Mouse (Mus musculus) layer of hippocampus, adult 9-10 months (tissue): ENCODE measurements around the gene Naaladl2.

ENCODE experiments used
- DNase-seq: peaks from one replicate; pipeline ENCODE4 v3.0.0; 2022; ENCODE audit warnings: low spot score

Gene Naaladl2

DNA sequence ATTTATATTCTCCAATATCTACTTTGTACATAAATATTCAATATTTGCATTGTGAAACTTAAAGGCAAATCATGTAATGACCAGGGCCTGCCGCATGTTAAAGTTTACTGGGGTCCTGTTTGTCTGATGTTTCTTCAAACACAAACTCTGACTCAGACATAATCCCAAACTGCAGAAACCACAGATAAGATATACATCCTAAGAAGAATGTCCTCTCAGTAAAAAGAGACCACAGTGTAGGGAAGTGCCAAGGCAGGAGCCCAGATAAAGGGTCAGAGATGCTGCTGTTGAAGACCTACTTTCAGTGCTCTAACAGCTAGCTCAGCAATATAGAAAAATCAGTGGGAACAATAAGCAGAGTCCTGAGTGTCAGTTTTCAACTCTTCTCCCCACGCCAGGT is 201.9 kb downstream of the Naaladl2 start:
- DNase-seq: no peak

DNA sequence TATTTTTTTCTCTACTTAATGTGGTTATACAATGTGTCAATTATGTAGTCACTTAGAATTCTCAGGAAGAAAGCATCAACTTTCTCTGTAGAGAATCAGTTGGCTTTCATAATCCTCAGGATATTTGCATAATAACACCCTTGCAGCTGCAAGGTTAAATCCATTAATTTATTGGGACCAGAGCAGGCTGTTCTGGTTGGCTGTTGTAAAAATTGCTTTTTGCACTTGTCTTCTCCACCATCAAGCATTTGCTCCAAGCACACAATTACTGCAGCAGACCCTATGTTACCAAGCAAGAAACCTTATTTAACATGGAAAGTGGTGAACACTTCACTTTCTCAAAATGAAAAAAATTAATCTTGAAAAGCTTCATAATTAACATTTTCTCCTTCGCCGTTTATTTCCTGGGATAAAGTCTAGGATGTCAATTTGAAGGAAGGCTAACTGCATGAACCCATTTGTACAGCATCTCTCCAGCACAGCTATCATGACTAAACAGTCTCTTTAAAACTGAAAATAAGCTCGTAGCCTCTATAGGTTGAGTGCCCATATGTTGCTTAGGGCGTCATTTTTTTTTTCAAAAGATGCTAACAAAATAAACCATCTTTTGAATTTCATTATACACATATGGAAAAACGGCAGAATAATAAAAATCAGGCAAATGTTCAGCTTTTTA is 205.4 kb downstream of the Naaladl2 start:
- no peak for DNase-seq

DNA sequence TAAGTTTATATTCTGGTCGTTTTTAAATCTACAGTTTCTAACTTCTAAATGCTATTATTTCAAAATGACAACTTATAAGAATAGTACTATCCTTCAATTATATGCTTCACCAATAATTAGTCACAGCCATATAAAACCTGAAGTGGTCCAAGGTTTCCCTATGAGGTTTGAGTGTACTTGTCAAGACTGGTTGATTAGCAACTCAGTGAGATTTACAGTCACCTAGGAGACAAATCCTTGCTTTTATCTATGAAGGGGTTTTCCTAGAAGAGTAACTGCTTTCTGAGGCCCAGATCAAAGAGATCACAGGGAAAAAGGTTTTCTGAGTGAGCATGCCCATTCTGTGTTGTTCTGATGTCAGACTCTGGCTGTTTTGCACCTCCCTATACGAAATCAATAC is 222.2 kb downstream of the Naaladl2 start:
- DNase-seq: no peak

DNA sequence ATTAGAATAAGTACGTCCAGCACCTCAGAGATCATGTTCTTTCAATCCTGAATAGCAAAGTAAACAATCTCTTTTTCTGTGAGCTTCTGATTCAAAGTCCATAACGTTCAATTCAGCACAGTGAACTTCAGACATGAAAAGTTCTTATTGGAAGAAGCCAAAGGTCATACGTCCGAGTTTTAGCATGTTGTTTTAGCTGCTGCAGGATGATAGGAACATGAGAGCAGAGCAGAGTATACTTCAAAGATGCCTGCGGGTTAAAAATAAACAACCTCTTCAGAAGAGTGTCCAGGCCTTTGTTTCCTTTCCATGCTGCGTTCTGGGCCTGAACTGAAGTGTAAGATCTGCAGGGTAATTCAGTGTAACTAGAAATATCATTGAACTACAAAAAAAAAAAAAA is 222.7 kb downstream of the Naaladl2 start:
- no peak for DNase-seq

DNA sequence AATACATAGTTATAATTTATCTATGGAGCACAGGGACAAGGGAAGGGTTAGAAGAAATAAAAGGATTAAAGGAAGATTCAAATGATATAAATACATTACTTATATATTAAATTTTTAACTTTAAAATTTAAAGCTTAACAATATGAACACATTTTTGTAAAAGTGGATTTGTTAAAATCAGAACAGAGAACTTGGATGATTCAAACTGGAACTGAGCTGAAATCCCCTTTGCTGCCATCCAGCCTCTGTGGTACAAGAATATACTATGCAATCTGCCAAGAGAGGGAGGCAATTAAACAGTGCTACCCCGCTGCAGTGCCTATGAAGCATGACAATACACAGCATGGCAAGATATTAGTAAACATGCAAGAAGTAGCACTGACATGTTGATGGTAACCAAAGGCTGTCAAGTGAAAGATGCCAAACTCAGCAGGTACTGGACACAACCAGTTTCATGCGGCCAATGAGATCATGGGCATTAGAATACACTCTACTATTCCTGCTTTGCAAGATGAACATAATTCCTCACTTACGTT is 238.6 kb downstream of the Naaladl2 start:
- DNase-seq: no peak

DNA sequence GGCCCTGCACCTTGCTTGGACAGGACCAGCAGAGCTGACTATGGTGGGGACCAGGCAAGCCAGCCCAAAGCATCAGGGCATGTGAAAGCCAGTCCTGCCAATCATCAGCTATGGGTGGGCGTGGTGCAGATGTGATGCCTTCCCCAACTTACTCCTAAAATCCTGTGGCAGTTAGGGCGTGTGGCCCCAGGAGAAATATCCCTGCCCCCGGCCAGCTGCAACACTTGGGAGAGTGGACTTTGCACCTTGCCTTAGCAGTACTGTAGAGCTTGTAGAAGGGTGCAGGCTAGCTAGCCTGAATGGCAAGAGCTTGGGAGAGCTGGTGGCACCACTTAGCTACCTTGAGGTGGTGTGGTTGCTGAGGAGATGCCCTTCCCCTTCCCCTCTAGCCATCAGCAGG is 255.3 kb downstream of the Naaladl2 start:
- DNase-seq: no peak

DNA sequence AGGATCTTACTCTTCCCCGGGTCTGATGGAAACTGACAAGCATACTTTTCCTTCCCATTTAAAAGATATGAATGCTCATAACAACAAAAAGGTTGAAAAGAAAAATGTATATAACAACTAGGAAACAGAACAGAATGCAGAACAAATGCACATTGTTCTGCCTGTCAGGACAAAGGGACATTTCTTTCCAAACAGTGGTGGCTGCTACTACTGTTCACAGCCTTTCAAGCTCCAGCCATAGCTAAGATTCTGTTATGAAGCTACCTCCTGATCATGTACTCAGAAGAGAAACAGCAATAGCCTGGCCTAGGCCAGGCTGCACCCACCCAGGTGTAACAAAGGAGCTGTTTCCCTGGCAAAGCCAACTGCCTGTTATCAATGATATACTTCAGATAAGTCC is 271.8 kb downstream of the Naaladl2 start:
- no peak for DNase-seq

DNA sequence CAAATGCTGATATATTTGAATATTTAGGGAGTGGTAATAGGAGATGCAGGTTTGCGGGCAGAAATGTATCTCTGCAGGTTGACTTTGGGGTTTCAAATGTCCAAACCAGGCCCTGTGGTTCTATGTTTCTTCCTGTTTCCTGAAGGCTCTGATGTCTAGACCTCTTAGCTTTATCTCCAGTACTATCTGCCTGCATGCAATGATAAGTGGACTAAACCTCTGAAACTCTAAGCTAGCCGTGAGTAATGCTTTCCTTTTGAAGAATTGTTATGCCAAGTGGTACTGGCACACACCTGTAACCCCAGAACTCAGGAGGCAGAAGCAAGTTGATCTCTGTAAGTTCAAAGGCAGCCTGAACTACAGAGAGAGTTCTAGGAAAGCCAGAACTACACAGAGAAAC is 291.1 kb downstream of the Naaladl2 start:
- DNase-seq: no peak

DNA sequence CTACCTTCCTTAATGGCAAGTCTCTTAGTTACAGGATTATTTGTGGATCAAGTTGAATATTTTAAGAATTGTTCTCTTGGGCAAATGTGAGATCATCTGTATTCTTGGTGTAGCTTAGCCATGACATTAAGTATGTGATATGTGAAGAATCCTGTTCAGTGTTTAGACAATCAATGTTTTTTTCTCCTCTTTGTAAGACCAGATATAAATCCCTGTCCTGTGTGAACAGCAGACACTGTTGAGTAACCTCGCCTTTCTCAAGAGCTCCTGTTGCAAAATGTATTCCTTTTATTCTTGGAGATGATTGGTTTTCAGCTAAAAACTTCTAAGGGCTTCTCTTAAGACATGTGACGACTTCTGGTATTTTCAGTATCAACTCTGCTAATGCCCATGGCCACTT is 347.3 kb downstream of the Naaladl2 start:
- DNase-seq: no peak

DNA sequence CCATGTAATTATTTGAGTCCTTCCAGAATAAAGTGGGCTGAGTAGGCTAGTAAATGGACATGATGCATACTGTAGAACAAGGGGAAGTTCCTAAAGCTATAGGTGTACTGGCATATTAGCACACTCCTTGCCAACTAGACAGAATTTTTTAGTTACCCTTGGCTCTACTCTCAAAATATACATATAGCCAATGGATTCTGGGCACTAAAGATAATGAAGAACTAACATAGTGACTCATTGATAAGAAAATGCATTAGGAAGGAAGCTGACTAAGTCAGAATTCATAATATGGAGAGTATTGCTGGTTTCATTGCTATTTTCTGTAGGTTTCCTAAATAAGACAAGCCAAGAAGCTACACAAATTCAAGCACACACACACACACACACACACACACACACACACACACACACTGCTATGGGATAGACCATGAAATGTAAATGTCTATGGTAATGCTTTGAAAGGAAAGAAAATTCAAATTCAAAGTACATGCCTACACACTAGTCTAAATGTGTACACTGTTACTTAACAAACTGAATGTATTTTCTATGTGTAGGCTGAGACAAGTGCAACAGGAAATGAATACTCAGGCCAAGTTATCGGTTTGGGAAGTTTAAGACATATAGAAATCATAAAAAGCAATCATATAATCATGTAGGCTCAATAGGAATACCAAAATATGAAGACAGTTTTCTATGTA is 356.5 kb downstream of the Naaladl2 start:
- DNase-seq: no peak

DNA sequence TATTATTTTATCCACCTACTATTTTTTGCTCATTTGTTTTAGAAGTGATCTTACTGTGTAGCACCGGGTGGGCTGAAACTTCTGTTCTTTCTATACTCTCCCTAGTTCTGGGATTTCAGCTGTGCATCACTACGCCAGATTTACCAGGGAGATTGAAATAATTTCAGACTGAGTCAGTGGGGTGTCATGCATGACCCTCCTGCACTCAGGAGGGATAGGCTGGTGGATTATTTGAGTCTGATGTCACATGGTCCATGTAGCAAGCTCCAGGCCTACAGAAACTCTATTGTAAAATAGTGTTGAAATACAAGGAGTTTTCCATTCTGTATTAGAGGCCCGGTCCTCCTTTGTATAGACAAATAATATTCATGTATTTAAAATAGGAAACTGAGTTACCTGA is 360.0 kb downstream of the Naaladl2 start:
- no peak for DNase-seq

DNA sequence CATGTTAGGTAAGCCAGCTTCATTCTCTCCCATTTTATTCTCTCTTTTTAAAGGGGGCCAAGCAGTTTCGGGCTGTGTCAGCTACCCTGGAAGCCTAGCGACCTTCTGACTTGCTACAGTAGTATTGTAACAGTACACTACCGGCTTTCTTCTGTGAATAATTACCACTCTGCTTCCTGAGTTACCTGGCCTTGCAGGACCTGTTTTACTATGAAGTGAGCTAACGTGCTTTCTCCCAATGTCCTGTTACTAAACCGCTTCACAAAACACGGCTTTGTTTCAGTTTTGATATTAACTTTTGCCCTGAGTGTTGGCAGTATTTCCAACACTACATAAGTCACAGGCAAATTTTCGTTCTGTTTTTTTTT is 360.6 kb downstream of the Naaladl2 start:
- no peak for DNase-seq

DNA sequence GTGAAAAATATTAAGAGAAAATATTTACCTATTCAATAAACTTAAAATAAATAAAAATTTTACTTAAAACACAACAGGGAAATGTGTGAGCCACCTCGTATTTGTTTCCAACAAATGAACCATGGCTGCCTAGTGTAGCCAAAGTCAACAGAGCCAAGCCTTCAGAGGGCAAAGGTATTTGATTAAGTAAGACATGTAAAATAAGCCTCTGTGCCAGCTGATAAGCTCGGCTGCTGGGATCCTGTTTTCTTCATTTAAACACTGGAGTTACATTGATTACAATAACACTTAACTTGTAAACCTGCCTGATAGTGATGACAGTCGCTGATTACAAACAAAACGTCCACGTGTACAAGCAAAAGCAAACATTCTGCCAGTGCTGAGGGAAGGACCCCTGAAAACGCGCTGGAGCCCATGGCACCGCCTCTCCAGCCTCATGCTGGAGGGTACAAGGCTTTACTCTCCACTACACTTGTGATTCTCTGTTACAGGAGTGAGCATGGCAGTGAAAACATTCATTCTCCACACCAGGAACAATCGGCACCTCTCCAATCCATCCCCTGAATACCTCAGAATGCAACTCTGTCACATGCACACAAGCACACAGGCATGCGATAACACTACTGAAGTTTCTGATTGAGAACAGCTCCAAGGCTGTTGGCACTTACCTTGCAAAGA is 361.1 kb downstream of the Naaladl2 start:
- no peak for DNase-seq

DNA sequence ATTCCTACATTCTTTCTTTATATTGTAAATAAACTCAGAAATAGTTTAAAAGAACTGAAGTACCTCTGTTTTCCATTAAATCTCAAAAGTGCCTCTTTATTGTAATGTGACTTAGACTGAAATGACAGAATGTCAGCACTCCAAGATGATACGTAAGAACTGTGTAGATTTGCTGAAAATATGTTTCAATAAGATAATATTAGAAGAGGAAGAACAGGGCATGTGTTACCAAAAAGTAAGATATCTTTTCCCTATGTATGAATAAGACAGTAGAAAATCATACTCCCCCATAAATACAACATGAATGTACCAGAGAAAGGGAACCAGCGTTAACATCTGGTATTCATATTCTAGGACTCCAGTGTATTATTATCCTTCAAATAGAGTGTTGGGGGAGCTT is 362.4 kb downstream of the Naaladl2 start:
- DNase-seq: no peak

DNA sequence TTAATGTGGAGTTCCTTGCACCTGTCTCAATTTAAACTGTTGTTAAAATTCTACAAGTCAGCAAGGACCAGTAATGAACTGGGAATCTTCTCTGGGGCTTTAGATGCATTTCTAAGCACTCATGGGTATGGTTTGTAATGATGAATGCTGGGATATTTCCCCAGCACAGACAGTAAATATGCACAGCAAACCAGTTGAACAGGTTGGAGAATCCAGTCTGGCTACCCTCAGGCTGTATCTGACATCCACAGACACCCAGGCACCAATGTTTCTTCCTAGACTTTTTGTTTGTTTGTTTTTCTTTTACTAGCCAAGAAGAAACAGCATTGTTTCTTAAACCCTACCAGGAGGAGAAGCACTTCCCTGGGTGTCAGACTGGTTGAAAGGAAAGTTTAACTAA is 365.6 kb downstream of the Naaladl2 start:
- no peak for DNase-seq

DNA sequence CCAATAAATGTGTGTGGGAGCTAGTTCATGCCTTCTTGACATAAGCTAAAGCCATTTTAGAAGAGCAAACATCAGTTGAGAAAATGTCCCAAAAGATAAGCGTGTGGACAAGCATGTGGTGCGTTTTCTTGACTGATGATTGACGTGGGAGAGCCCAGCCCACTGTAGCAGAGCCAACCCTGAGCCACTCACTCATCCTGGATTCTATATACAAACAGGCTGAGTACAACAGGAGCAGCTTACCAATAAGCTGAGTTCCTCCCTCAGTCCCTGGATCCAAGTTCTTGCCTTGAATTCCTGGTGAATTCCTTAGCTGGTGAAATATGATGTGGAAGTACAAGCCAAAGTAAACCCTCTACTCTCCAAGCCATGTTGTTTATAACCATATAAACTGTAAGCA is 395.0 kb downstream of the Naaladl2 start:
- no peak for DNase-seq

DNA sequence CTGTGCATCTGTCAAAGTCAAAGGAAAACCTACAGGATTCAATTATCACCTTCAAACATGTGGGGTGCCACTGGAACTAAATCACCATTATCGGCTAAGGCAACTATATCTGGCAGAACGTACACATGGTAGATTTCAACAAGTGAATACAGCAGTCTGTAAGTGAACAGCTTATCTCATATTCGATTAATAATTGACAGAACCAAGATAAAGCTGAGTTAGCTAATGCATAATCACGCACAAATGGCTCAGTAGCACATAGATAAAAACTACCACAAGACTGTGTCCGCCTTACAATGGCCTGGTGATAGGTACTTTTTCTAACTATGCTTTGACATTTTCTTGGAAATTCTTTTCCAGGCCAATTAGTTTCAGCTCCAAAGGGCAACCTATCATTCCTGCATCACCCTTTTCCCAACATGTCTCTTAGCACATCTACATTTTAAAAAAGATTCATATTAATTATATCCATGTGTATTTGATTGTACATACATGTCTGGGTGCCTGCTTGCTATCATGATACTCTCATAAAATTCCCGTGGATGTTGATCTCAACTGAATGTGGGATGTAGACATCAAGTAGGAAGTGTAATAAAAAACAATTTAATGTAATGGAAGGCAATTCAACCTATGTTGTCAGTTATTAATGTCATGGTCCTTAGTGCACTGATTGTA is 396.7 kb downstream of the Naaladl2 start:
- no peak for DNase-seq

DNA sequence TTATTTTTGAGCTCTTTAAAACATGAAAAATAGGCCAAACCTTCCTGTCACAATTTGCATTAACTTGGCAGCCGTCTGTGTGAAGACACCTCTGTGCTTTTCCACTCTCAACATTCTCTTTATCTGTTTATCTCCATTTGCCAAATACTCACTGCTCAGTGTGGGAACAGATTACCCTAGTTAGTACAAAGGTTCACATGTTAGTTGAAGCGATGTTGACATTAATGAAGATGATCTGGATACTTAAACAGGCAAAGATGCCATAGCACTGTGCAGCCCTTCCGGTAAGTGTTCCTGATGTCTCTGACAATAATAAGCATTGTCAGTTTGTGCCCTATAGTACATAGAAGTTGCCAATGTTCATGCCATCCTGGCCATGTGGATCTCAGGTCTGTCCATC is 400.1 kb downstream of the Naaladl2 start:
- no peak for DNase-seq

DNA sequence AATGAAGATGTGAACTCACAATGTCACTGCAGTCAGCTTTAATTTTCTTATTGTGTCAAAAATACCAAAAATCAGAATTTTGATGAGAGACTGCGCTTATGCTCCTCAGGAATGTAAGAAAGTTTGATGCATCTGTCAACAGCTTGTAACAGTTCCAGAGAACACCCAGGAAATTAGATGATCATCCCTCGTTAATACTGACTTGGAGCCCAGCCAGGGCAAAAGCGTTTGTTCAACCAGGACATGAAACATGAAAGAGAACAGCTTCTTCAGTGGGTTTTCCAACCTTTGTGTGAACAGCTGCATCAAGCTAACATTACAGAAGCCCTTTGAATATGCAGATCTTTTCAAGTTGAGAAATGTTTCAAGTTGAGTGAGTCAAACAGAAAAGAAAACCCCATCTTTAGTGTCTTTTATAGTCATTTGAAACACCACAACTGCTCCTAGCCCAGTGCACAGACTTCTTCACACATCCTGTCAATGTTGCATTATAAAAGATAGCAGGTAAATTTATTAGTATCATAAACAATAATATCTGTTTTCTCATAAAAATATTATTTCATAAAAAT is 424.8 kb downstream of the Naaladl2 start:
- DNase-seq: no peak

DNA sequence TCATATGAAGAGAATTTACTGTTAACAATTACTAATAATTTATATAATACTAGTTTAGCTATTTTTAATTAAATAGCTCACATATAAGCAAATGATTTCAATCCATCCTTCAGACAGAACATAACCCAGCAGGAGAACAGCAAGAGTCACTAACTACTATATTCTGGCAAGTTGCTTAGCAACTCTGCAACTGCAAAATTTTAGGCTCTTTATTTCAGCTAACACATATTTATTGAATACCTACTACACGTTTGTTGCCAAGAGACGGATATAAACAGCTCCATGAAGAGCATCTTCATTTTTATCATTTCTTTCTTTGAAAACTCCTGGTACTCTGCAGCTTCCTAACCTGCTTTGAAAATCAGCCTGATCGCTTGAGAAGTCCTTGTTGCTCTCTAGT is 429.3 kb downstream of the Naaladl2 start:
- no peak for DNase-seq

DNA sequence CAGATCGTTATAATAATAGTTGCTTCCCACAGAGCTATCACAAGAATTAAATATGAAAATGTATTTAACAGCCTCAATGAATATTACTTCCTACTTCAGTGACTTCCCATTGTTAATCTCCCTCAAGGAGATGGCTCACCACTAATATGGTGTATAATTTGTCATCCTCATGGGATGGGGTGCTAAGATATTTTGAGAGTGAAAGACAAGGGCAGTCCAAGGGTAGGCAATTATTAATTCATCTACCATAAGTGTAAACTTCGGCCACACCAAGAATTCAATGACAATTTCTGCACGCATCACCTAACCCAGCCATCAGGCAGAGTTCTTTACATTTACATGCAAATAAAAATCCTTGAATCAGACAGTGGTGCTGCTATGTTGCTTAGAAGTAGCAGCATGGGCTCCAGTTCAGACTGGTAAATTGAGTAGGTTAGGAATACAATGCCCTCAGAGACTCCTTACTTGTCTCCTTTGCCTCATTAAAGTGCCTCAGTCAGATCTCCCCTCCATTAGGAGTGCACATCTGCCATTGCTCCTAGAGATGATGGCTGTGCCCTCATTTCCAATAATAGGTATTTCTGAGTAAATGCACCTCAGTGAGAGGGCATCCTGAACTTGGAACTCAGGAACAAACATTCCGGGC is 438.2 kb downstream of the Naaladl2 start:
- DNase-seq: no peak
